8 mouse cellular contexts compared by ENCODE assay signal in genomic region chr11:3171931-3172330, GRCm38 (mm10). TPM values are rescaled to one million over a fixed set of nuclear protein-coding genes. Genes with fewer than 3 reads are reported as not detected.
DNase-seq lines count a peak whose midpoint lies in the region; TF ChIP-seq lines count a peak whose summit lies in the region.
"Not testable (repeated sequence)": the region's sequence is repeated elsewhere in the genome, so short reads cannot be mapped to it uniquely, and the experiment has no call there.

No protein-coding gene starts in this region.

- not testable (repeated sequence) for H3K4me3 ChIP-seq in kidney, adult 2 months (ENCODE audit: insufficient read depth, low read depth, low read length)

- not testable (repeated sequence) for H3K27me3 ChIP-seq in kidney, adult 2 months (replicated peaks; ENCODE audit: control insufficient read depth, insufficient read depth, low read length)

- TF ChIP-seq CTCF in kidney, adult 2 months (conservative IDR thresholded peaks at IDR 0.05; ENCODE audit: insufficient read depth, insufficient read length, low read depth, low read length): not testable (repeated sequence)

- TF ChIP-seq POLR2A in kidney, adult 2 months (IDR thresholded peaks at IDR 0.05; ENCODE audit: low read depth, low read length): not testable (repeated sequence)

- H3K4me1 ChIP-seq in kidney, adult 2 months (ENCODE audit: control insufficient read depth, insufficient read depth, low read length): not testable (repeated sequence)

- not testable (repeated sequence) for H3K36me3 ChIP-seq in kidney, adult 2 months (ENCODE audit: control insufficient read depth, insufficient read depth, low read length)

- WGBS in kidney, adult 2 months: 72% methylated on average over 1 of the region's 1 CpGs

- H3K27ac ChIP-seq in kidney, adult 2 months (ENCODE audit: insufficient read depth, low read depth, low read length): not testable (repeated sequence)

- peak; percentile 53 to 79 for DNase-seq in adrenal gland, adult (ENCODE audit: inconsistent age in 2 of 2, low spot score in 1 of 2)
- DNase-seq in cerebellum, postnatal 4 days (ENCODE audit: low spot score in 2 of 2): peak; percentile 60 to 81
- DNase-seq in heart, adult 18-20 months: peak; percentile 52 to 66
- peak; percentile 64 for DNase-seq in kidney, adult 2 months
- peak; percentile 35 to 56 for DNase-seq in layer of hippocampus, postnatal 36 days
- peak; percentile 50 for DNase-seq in lung, postnatal 14 days
- peak; percentile 54 to 63 for DNase-seq in spleen, adult 18-20 months
- peak; percentile 41 to 45 for DNase-seq in thymus, postnatal 36 days

RNA-seq across cellular contexts. Expression of gene Sfi1, which starts 21.3 kb away (rescaled TPM):
- total RNA-seq in heart, adult 18-20 months (2021): 10 to 100 TPM; 17.3 to 20.5 TPM
- 17.3 and 19.4 TPM in 2 replicates for polyA plus RNA-seq in kidney, adult 2 months (2012; rRNA removed)
- total RNA-seq in layer of hippocampus, postnatal 36 days (2021): 10 to 100 TPM; 66.4 to 85.4 TPM

RNA-seq across cellular contexts. Expression of gene Eif4enif1, which starts 30.3 kb away (rescaled TPM):
- total RNA-seq in heart, adult 18-20 months (2021): 10 to 100 TPM; 40.5 to 42.1 TPM
- 32.0 and 32.8 TPM in 2 replicates for polyA plus RNA-seq in kidney, adult 2 months (2012; rRNA removed)
- total RNA-seq in layer of hippocampus, postnatal 36 days (2021): 10 to 100 TPM; 67.2 to 71.1 TPM
